Mouse (Mus musculus) layer of hippocampus, adult 11-12 months (tissue): ENCODE measurements at regions not wholly inside any gene's neighbourhood (a gene's known extent, or its start where the extent isn't known, plus 50 kb on each side); places are given as distances from the start of the nearest gene placed in this dataset.

Source experiments
- DNase-seq: peaks from one replicate; pipeline ENCODE4 v3.0.0; 2022; ENCODE audit warnings: low spot score

DNA sequence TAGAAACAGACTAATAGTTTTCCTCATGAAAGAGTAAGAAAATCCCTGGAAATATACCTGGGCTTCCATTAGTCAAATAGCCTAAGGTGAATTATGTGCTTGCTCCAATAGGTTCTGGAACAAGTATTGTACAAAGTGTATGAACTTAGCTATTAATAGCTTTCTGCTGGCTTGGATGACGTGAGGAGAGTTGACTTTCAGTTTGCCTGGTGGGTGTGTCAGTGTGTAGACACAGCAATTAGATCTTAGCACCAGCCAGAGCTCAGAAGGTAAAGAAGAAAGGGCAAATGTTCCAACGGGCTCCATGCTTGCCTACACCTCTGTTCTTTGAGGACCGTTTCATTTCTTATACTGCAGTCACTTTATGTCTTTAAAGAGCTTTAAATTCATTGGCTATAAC is 654.8 kb upstream of the Mef2c start:
- no peak for DNase-seq

- no peak for DNase-seq
Observed at GRCm38 (mm10) chr13:82869869-82870268, 634.0 kb upstream of the Mef2c start.

GRCm38 (mm10) chr13:82874091-82874490 is 629.7 kb upstream of the Mef2c start:
- no peak for DNase-seq

DNA sequence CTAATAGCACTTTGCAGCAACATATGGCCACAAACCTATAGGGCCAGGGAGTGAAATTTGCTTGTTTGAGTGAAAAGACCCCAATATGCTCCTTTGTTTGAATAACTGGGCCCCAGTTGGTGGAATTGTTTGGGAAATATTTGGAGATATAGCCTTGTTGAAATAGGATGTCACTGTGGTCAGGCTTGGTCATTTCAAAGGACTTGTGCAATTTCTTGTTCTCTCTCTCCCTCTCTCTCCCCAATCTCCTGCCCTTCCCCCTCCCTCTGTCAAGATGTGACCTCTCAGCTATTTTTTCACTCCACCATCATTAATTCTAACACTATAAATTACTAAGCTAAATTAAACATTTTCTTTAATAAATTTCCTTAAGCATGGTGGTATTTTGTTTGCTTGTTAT is 620.5 kb upstream of the Mef2c start:
- no peak for DNase-seq

- no peak for DNase-seq
Observed at GRCm38 (mm10) chr13:82888755-82889154, 615.1 kb upstream of the Mef2c start.

DNA sequence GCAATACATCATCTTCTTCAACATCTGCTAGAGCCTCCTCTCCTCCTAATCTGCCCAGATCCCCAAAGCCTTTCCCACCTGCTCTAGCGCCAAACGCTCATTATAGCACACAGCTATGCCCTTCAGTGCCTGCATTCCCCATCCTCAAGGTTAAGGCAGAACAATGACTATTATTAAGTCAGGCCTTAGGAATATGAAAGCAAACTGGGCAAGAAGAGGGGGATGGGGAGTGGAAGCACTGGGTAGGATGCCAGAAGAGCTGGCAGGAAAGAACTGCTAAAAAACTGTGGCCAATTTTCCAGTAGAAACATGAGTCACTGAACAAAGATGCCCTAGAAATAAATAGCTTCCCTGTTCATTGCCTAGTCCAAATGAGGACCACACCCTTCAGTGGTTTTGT is 611.1 kb upstream of the Mef2c start:
- peak; percentile 19 for DNase-seq

DNA sequence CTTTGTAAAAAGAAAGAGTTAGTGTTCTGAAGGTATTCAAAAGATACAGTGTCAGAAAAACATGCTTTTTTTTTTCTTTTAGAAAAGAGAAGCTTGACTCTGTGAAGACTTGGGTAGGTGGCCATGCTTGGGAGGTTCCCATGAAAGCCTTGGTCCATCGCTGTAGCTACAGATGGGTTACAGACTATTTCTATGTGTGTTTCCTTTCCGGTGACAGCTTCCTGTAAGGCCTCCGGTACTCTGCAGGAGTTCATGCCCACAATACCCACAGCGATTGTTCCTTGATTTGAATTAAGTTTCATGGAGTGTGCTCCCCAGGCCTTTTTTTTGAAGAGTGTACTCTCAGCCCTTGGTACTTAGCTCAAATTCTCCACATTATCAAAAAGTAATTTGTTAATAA is 604.1 kb upstream of the Mef2c start:
- DNase-seq, result no peak

DNA sequence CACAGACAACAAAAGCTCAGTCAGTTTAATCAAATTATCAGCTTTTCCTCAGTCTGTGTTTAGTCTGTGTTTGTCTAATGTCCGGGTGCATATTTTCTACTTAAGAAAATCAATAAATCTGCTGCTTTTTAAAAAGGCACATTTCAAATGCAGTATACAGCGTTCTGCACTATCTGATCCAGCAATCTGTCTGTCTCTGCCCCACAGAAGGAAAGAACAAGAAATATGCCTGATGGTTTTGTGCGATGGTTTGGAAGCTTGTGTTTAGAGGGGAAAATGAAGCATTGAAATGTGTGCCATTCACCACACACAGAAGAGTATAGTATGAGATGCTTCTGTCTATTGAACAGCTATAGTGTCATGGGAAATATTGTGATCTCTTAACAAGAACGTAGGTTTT is 601.7 kb upstream of the Mef2c start:
- no peak for DNase-seq

GRCm38 (mm10) chr13:82903637-82904036 is 600.2 kb upstream of the Mef2c start:
- no peak for DNase-seq

GRCm38 (mm10) chr13:82907689-82908088 is 596.1 kb upstream of the Mef2c start:
- no peak for DNase-seq

- DNase-seq, result no peak
Observed at GRCm38 (mm10) chr13:82909151-82909550, 594.7 kb upstream of the Mef2c start.

DNA sequence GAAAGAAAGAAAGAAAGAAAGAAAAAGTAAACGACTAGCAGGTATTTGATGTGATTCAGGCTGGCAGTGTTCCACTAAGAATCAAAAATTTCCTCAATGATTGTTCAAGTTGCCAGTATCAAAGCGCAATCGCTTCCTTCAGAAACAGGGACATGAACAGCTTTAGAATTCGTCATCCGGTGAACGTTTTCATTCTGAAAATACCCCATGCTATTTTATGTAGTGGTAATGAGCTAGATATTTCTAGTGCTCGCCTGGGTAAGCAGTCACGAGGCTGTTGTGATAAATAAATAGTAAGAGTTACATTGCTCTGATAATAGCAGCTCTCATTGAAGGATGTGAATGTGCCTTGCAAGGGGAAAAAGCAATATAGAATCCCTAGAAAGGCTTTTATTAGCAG is 591.0 kb upstream of the Mef2c start:
- no peak for DNase-seq

GRCm38 (mm10) chr13:82915194-82915593 is 588.6 kb upstream of the Mef2c start:
- DNase-seq, result no peak

GRCm38 (mm10) chr13:82930010-82930409 is 573.8 kb upstream of the Mef2c start:
- no peak for DNase-seq

GRCm38 (mm10) chr13:82937856-82938255 is 566.0 kb upstream of the Mef2c start:
- DNase-seq, result no peak

DNA sequence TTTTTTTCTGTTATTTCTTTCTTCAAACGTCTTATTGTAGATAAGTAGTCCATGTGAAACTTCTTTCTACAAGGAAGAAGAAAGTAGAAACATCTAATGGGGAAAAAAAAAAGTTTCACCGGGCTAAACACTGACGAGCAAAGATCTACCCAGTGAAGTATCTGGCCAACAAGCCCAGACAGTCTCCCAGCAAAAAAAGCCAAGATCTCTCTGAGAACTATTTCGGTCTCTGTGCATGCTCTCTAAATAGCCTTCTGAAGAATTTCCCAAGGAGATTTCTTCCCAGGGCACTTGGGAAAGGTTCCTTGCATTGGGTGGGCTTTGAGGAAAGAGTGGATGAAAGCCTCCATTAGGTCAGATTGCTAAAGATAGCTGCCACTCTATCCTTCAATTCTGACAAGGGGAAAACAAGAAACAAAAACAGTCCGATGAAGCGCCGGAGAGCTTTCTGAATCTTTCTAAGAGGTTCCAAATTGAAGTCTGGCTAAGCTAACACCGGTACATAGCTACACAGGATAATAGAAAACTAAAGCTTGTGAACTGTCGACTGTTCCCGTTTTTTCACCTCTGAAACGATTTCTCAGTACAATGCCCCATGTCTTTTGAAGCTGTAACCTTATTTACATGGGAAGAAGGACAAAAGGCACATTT is 561.0 kb upstream of the Mef2c start:
- no peak for DNase-seq

GRCm38 (mm10) chr13:82946931-82947330 is 556.9 kb upstream of the Mef2c start:
- DNase-seq, result no peak

GRCm38 (mm10) chr13:82949541-82949940 is 554.3 kb upstream of the Mef2c start:
- peak; percentile 55 for DNase-seq

- DNase-seq, result no peak
Observed at GRCm38 (mm10) chr13:82962333-82962732, 541.5 kb upstream of the Mef2c start.

DNA sequence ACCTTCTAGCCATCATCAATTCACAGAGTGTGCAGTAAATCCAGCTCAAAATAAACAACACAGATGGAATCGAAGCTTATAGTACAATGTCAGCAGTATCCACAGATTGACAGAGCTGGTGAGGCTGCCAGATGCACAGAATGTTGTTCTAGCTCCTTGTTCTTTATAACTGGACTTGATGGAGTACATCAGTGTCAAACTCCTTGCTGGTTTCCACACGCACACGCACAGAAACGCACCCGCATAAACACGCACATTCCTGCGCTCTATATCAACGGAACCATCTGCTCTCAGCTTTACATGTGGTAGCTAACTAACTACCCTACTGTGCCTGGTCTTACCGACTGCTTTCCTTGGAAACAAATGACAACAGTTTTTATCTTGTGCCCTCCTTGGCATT is 532.1 kb upstream of the Mef2c start:
- peak; percentile 16 for DNase-seq

DNA sequence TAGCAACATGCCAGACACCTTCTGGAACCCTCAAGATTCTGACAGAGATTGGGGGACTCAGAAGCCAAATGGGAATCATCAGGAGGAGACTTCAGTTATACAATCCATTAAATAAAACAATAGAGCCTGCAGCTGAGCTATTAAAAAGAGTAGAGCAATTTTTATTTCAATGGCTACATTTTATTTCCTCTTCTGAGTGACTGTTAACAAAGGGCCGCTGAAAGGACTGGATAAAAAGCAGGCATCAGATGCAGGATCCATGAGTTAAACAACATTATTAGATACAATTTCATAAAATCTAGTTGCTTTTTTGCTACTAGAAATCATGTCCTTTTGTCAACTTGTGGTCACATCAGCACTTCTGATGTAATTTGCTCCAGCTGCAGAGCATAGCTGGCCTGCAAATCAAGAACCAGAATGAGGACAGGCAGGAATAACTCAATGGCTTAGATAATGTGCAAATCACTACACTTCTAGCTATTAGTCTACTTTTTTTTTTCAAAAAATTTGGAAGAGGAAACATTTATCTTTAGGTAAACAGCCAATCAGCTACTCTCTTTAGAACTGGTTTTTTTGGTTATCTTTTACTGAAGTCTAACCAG is 529.5 kb upstream of the Mef2c start:
- no peak for DNase-seq

DNA sequence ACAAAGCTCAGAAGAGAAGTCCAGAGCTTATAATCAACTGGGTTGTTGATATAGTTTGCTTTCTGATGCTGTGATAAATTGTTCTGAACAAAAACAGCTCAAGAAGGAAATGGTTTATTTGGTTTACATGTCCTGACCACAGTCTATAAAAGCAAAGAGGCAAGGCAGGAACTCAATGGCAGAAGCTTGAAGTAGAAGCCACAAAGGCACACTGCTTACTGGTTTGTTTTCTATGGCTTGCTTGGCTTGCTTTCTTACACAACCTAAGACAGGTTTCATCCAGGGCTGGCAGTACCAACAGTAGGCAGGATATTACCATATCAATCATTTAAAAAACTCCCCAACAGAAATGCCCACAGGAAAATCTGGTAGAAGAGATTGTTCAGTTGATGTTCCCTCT is 502.7 kb upstream of the Mef2c start:
- no peak for DNase-seq

GRCm38 (mm10) chr13:83016686-83017085 is 487.1 kb upstream of the Mef2c start:
- DNase-seq, result no peak

DNA sequence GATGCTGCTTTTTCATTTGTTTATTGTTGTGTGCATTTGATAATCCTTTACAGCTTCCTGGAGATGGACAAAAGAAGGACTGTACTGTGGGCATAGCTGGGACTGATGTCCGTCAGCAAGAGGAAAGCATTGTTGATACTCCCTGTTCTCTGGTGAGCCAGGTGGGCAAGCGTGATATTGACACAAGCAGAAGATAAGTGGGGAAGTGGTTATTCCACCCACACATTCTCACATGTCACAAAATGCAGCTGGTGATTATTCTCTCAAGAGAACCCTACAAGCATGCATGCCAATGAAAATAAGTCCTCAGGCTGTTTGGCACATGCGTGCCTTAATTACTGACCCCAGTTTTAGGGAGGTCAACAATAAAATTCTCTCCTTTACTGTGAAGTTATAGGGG is 483.0 kb upstream of the Mef2c start:
- no peak for DNase-seq
